Mouse (Mus musculus): ENCODE data around the gene Spata22. TPM values are rescaled to one million over a fixed set of nuclear protein-coding genes. Genes with fewer than 3 reads are reported as not detected.

Spata22 gene
- total RNA-seq, 2 experiments from 2014 or later = not detected

Other genes starting within 250 kb of the Spata22 start
- gene Itgae, start 239.2 kb upstream of the Spata22 start, total RNA-seq (2021) = under 1 TPM; 0.07 to 0.16 TPM
- gene Haspin, start 191.4 kb upstream of the Spata22 start, total RNA-seq (2021) = 1 to 10 TPM; 2.9 to 3.0 TPM
- gene P2rx5, start 169.3 kb upstream of the Spata22 start, total RNA-seq (2021) = 1 to 10 TPM; 6.2 to 7.1 TPM
- gene Emc6, start 152.7 kb upstream of the Spata22 start, total RNA-seq (2021) = 10 to 100 TPM; 60.1 to 67.3 TPM
- gene Tax1bp3, start 152.7 kb upstream of the Spata22 start, total RNA-seq (2021) = 10 to 100 TPM; 52.8 to 57.5 TPM
- gene Ctns, start 130.7 kb upstream of the Spata22 start, total RNA-seq (2021) = 10 to 100 TPM; 13.8 to 14.0 TPM
- gene Shpk, start 130.3 kb upstream of the Spata22 start, total RNA-seq (2021) = 1 to 10 TPM; 1.7 to 2.1 TPM
- gene Trpv1, start 95.4 kb upstream of the Spata22 start, total RNA-seq (2021) = under 1 TPM; 0.31 to 0.52 TPM
- gene Trpv3, start 62.4 kb upstream of the Spata22 start, total RNA-seq (2021) = under 1 TPM in 1 of 2 experiments, not detected in 1; 0.05 TPM
- 1 to 10 TPM; 2.1 to 2.4 TPM for gene Aspa, start 145 bp upstream of the Spata22 start, total RNA-seq (2021)
- not detected for gene Gm49340, start within 50 bp of the Spata22 start, total RNA-seq (2021)
- gene Olfr20, start 21.0 kb downstream of the Spata22 start, total RNA-seq (2021) = not detected
- not detected for gene Olfr376, start 41.5 kb downstream of the Spata22 start, total RNA-seq (2021)
- not detected for gene Olfr1, start 69.9 kb downstream of the Spata22 start, total RNA-seq (2021)
- gene Olfr378, start 98.7 kb downstream of the Spata22 start, total RNA-seq (2021) = not detected
- not detected for gene Olfr380, start 127.8 kb downstream of the Spata22 start, total RNA-seq (2021)
- gene Olfr381, start 161.9 kb downstream of the Spata22 start, total RNA-seq (2021) = not detected
- gene Olfr382, start 187.5 kb downstream of the Spata22 start, total RNA-seq (2021) = not detected

Data from gastrocnemius, postnatal 4 days (tissue).